Mouse (Mus musculus): ENCODE measurements around the gene Spata22. TPM values are rescaled to one million over a fixed set of nuclear protein-coding genes. Genes with fewer than 3 reads are reported as not detected.
A peak's percentile ranks its signal among the peaks of the same experiment; 100 is the strongest.

The Spata22 gene
- 0.14 and 0.16 TPM in 2 replicates for polyA plus RNA-seq (2015; fragmentation: Nextera tagmentation; extraction: Ambion mirVana)

DNA sequence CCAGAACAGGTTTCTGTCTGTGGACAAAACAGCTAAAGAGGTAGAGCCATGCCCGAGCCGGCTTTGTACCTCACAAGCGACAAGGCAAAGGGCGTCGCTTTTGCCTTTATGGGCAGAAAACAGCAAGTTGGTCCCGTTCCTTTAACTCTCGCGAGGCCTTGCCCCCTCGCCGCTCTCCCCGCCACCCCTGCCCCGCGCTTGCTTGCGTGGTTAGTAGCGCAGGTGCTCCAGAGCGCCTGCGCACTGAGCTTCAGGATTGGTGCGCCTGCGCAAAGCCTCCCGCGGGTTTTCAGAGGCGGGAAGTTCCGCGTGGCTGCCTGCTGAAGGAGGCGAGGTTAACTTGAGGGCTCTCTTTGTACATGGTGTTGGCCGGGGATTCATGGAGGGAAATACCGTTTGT lies at the start of gene Spata22, which contains the start of the genes Aspa and Gm49340:
TSS of gene Spata22 (plus strand) at position 300 of the 400 bp plus-strand sequence.
TSS of gene Aspa (minus strand) at position 155 of the 400 bp plus-strand sequence.
TSS of gene Gm49340 (plus strand) at position 300 of the 400 bp plus-strand sequence.
- Histone ChIP-seq H3K27me3 (replicated peaks; ENCODE audit: control insufficient read depth, insufficient read depth, low read length) (no peaks in the 10 kb centered on the region), H3K4me3 (ENCODE audit: low read depth, low read length) (no peak within 1 kb of the TSS), H3K36me3 (ENCODE audit: control insufficient read depth, insufficient read depth) (no peaks in the 10 kb centered on the region), H3K27ac (ENCODE audit: low read depth, low read length) (no peak within 1 kb of the TSS), H3K9ac (ENCODE audit: low read depth, low read length) (no peak within 1 kb of the TSS), H3K9me3 (ENCODE audit: control insufficient read depth) (no peaks in the 10 kb centered on the region), H3K4me1 (replicated peaks; ENCODE audit: control insufficient read depth, insufficient read depth, low read length) (no peaks in the 10 kb centered on the region; the same call in 1 of the 2 replicates), H3K4me2 (replicated peaks; ENCODE audit: low read depth) (no peak within 1 kb of the TSS)
- ATAC-seq, result no peak
- TF ChIP-seq CTCF (IDR thresholded peaks at IDR 0.05; ENCODE audit: low read depth), result no peak
- 75% methylated on average over 27 of the region's 27 CpGs for WGBS

DNA sequence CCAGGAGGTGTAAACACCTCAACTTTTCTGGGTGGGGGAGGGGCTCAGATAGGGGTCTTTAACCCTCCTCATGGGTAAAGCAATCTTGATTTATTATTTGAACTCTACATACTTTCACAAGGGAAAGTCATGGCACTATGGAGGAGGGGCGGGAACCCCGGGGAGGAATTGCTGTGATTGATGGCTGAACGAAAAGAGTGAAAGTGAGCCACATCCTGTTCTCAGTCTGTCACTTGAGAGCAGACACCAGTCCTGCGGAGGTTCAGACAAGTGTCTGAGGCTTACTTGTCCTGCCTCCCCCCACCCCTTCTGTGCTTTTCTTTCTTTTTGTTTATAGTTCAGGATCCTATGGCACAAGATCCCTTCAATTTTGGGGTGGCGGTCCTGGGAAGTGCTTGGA lies 48.8 kb upstream of the Spata22 start:
- WGBS, result 42% methylated on average over 5 of the region's 5 CpGs
- no peak for TF ChIP-seq CTCF (IDR thresholded peaks at IDR 0.05; ENCODE audit: low read depth)
- no peak overlapping the region for H3K4me2 ChIP-seq (replicated peaks; ENCODE audit: low read depth)

DNA sequence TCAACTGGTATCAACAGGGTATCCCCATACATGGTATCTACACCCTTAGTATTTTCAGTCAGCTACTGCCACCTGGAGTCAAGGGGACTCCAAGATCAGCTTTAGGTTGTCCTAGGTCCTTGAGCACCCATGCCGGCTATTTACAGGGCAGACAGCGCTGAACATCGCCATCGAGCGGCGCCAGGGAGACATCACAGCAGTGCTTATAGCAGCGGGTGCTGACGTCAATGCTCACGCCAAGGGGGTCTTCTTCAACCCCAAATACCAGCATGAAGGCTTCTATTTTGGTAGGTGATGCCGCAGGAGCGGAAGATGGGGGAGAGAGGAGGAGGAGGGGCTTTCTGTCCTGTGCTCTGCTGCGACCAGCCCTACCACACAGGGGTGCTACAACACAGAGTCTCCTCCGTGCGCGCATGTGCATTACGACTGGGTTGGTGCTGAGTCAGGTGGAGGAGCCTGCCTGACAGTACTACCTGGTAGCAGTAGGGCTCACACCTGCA lies 48.0 kb upstream of the Spata22 start:
- H3K27ac ChIP-seq (ENCODE audit: low read depth, low read length), result no peak overlapping the region
- peak; percentile 88 for ATAC-seq
- no peaks in the 10 kb centered on the region for H3K36me3 ChIP-seq (ENCODE audit: control insufficient read depth, insufficient read depth)
- H3K4me1 ChIP-seq (replicated peaks; ENCODE audit: control insufficient read depth, insufficient read depth, low read length), result no peaks in the 10 kb centered on the region
- no peak overlapping the region for H3K9ac ChIP-seq (ENCODE audit: low read depth, low read length)
- H3K27me3 ChIP-seq (replicated peaks; ENCODE audit: control insufficient read depth, insufficient read depth, low read length), result no peaks in the 10 kb centered on the region; the same call in 1 of the 2 replicates
- H3K4me2 ChIP-seq (replicated peaks; ENCODE audit: low read depth), result peak overlapping the region; percentile 64
- peak overlapping the region; percentile 28 for H3K4me3 ChIP-seq (ENCODE audit: low read depth, low read length)
- 1% methylated on average over 16 of the region's 16 CpGs for WGBS
- TF ChIP-seq CTCF (IDR thresholded peaks at IDR 0.05; ENCODE audit: low read depth), result peak; percentile 77
- no peaks in the 10 kb centered on the region for H3K9me3 ChIP-seq (ENCODE audit: control insufficient read depth)

More for the DNA sequence above, 48.8 kb upstream of the Spata22 start:
- Histone ChIP-seq H3K9me3 (ENCODE audit: control insufficient read depth) (no peaks in the 10 kb centered on the region), H3K27me3 (replicated peaks; ENCODE audit: control insufficient read depth, insufficient read depth, low read length) (no peaks in the 10 kb centered on the region; the same call in 1 of the 2 replicates), H3K4me1 (replicated peaks; ENCODE audit: control insufficient read depth, insufficient read depth, low read length) (no peaks in the 10 kb centered on the region), H3K27ac (ENCODE audit: low read depth, low read length) (no peak overlapping the region), H3K4me3 (ENCODE audit: low read depth, low read length) (no peak overlapping the region), H3K9ac (ENCODE audit: low read depth, low read length) (no peak overlapping the region), H3K36me3 (ENCODE audit: control insufficient read depth, insufficient read depth) (no peaks in the 10 kb centered on the region)
- no peak for ATAC-seq

DNA sequence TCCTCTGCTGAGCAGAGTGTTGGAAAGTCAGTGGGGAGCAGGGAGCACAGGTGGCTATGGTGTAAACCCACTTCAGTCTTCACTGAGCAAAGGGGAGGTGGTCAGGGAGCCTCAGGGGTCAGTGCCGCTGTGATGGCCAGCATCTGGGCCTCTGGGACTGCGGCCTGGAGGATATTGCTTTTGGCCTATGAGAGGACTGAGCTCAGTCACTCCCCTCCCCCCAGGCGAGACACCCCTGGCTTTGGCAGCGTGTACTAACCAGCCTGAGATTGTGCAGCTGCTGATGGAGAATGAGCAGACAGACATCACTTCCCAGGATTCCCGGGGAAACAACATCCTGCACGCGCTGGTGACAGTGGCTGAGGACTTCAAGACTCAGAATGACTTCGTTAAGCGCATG lies 46.2 kb upstream of the Spata22 start:
- H3K27ac ChIP-seq (ENCODE audit: low read depth, low read length), result no peak overlapping the region
- ATAC-seq, result no peak

GRCm38 (mm10) chr11:73283926-73284325 lies 45.6 kb upstream of the Spata22 start:
- Histone ChIP-seq H3K27me3 (replicated peaks; ENCODE audit: control insufficient read depth, insufficient read depth, low read length) (no peaks in the 10 kb centered on the region), H3K27ac (ENCODE audit: low read depth, low read length) (no peak overlapping the region), H3K36me3 (ENCODE audit: control insufficient read depth, insufficient read depth) (no peaks in the 10 kb centered on the region), H3K9ac (ENCODE audit: low read depth, low read length) (no peak overlapping the region), H3K4me3 (ENCODE audit: low read depth, low read length) (no peak overlapping the region), H3K9me3 (ENCODE audit: control insufficient read depth) (no peaks in the 10 kb centered on the region), H3K4me1 (replicated peaks; ENCODE audit: control insufficient read depth, insufficient read depth, low read length) (no peaks in the 10 kb centered on the region), H3K4me2 (replicated peaks; ENCODE audit: low read depth) (no peak overlapping the region)
- TF ChIP-seq CTCF (IDR thresholded peaks at IDR 0.05; ENCODE audit: low read depth), result no peak
- WGBS, result 18% methylated on average over 1 of the region's 1 CpGs
- ATAC-seq, result 0 out of 2 replicates have a peak, but pooled peaks have one; percentile 25

More for the DNA sequence above, 46.2 kb upstream of the Spata22 start:
- 60% methylated on average over 9 of the region's 9 CpGs for WGBS
- H3K36me3 ChIP-seq (ENCODE audit: control insufficient read depth, insufficient read depth), result no peaks in the 10 kb centered on the region
- H3K9me3 ChIP-seq (ENCODE audit: control insufficient read depth), result no peaks in the 10 kb centered on the region
- H3K4me2 ChIP-seq (replicated peaks; ENCODE audit: low read depth), result no peak overlapping the region
- TF ChIP-seq CTCF (IDR thresholded peaks at IDR 0.05; ENCODE audit: low read depth), result no peak
- no peaks in the 10 kb centered on the region; the same call in 1 of the 2 replicates for H3K27me3 ChIP-seq (replicated peaks; ENCODE audit: control insufficient read depth, insufficient read depth, low read length)
- no peak overlapping the region for H3K4me3 ChIP-seq (ENCODE audit: low read depth, low read length)
- no peaks in the 10 kb centered on the region for H3K4me1 ChIP-seq (replicated peaks; ENCODE audit: control insufficient read depth, insufficient read depth, low read length)
- H3K9ac ChIP-seq (ENCODE audit: low read depth, low read length), result no peak overlapping the region

- ATAC-seq, result no peak
- no peaks in the 10 kb centered on the region for H3K4me1 ChIP-seq (replicated peaks; ENCODE audit: control insufficient read depth, insufficient read depth, low read length)
- H3K36me3 ChIP-seq (ENCODE audit: control insufficient read depth, insufficient read depth), result no peaks in the 10 kb centered on the region
- H3K9me3 ChIP-seq (ENCODE audit: control insufficient read depth), result no peaks in the 10 kb centered on the region
- no peaks in the 10 kb centered on the region for H3K27me3 ChIP-seq (replicated peaks; ENCODE audit: control insufficient read depth, insufficient read depth, low read length)
- no peak overlapping the region for H3K27ac ChIP-seq (ENCODE audit: low read depth, low read length)
- no peak overlapping the region for H3K4me3 ChIP-seq (ENCODE audit: low read depth, low read length)
- no peak for TF ChIP-seq CTCF (IDR thresholded peaks at IDR 0.05; ENCODE audit: low read depth)
- H3K4me2 ChIP-seq (replicated peaks; ENCODE audit: low read depth), result no peak overlapping the region
- H3K9ac ChIP-seq (ENCODE audit: low read depth, low read length), result no peak overlapping the region
Observed at GRCm38 (mm10) chr11:73284351-73284750, 45.2 kb upstream of the Spata22 start.

All from intestine, postnatal 0 days (tissue).